Mouse (Mus musculus): Measurements from ENCODE around the gene Zfp827. TPM values are rescaled to one million over a fixed set of nuclear protein-coding genes. Genes with fewer than 3 reads are reported as not detected.

Gene Zfp827
- polyA plus RNA-seq, 1 experiment: 4.3 TPM

GRCm38 (mm10) chr8:79141592-79141991, 113.4 kb downstream of the Zfp827 start:
- no peak for DNase-seq (ENCODE audit: low read depth in 1 of 2, low spot score in 2 of 2)
- Histone ChIP-seq H3K27me3 (ENCODE audit: control insufficient read depth, insufficient read depth, low read length) (no peaks in the 10 kb centered on the region), H3K4me1 (ENCODE audit: control insufficient read depth, insufficient read depth, insufficient read length) (peaks cover 8% of the 10 kb centered on the region; the same call in 1 of the 2 replicates), H3K4me3 (ENCODE audit: extremely low read depth, insufficient read depth, insufficient read length) (no peak overlapping the region), H3K36me3 (ENCODE audit: control insufficient read depth, insufficient read depth, low read length) (no peaks in the 10 kb centered on the region; the same call in 1 of the 2 replicates), H3K27ac (ENCODE audit: insufficient read depth, low read length) (no peak overlapping the region)
- WGBS: 92% methylated on average over 11 of the region's 11 CpGs
- TF ChIP-seq POLR2A (IDR thresholded peaks at IDR 0.05; ENCODE audit: low read depth, low read length) (no peak), CTCF (IDR thresholded peaks at IDR 0.05; ENCODE audit: extremely low read depth, insufficient read depth, insufficient read length, insufficient replicate concordance) (no peak)

- Histone ChIP-seq H3K27ac (ENCODE audit: insufficient read depth, low read length) (no peak overlapping the region), H3K36me3 (ENCODE audit: control insufficient read depth, insufficient read depth, low read length) (no peaks in the 10 kb centered on the region), H3K4me3 (ENCODE audit: extremely low read depth, insufficient read depth, insufficient read length) (no peak overlapping the region), H3K27me3 (ENCODE audit: control insufficient read depth, insufficient read depth, low read length) (no peaks in the 10 kb centered on the region), H3K4me1 (ENCODE audit: control insufficient read depth, insufficient read depth, insufficient read length) (peaks cover 8% of the 10 kb centered on the region; the same call in 1 of the 2 replicates)
- DNase-seq (ENCODE audit: low read depth in 1 of 2, low spot score in 2 of 2): no peak
- TF ChIP-seq CTCF (IDR thresholded peaks at IDR 0.05; ENCODE audit: extremely low read depth, insufficient read depth, insufficient read length, insufficient replicate concordance) (no peak), POLR2A (IDR thresholded peaks at IDR 0.05; ENCODE audit: low read depth, low read length) (no peak)
- WGBS: 23% methylated on average over 3 of the region's 3 CpGs
These were observed 115.5 kb downstream of the Zfp827 start for GRCm38 (mm10) chr8:79143729-79144128.

GRCm38 (mm10) chr8:79145210-79145609, 117.0 kb downstream of the Zfp827 start:
- Histone ChIP-seq H3K36me3 (ENCODE audit: control insufficient read depth, insufficient read depth, low read length) (no peaks in the 10 kb centered on the region), H3K4me3 (ENCODE audit: extremely low read depth, insufficient read depth, insufficient read length) (no peak overlapping the region), H3K27me3 (ENCODE audit: control insufficient read depth, insufficient read depth, low read length) (no peaks in the 10 kb centered on the region), H3K27ac (ENCODE audit: insufficient read depth, low read length) (no peak overlapping the region), H3K4me1 (ENCODE audit: control insufficient read depth, insufficient read depth, insufficient read length) (peaks cover 8% of the 10 kb centered on the region; the same call in 1 of the 2 replicates)
- WGBS: 81% methylated on average over 8 of the region's 8 CpGs
- no peak for TF ChIP-seq POLR2A (IDR thresholded peaks at IDR 0.05; ENCODE audit: low read depth, low read length)
- TF ChIP-seq CTCF (IDR thresholded peaks at IDR 0.05; ENCODE audit: extremely low read depth, insufficient read depth, insufficient read length, insufficient replicate concordance): no peak
- DNase-seq (ENCODE audit: low read depth in 1 of 2, low spot score in 2 of 2): no peak

GRCm38 (mm10) chr8:79145626-79146025, 117.4 kb downstream of the Zfp827 start:
- TF ChIP-seq CTCF (IDR thresholded peaks at IDR 0.05; ENCODE audit: extremely low read depth, insufficient read depth, insufficient read length, insufficient replicate concordance) (no peak), POLR2A (IDR thresholded peaks at IDR 0.05; ENCODE audit: low read depth, low read length) (no peak)
- no peaks in the 10 kb centered on the region for H3K36me3 ChIP-seq (ENCODE audit: control insufficient read depth, insufficient read depth, low read length)
- WGBS: 92% methylated on average over 10 of the region's 10 CpGs
- no peak for DNase-seq (ENCODE audit: low read depth in 1 of 2, low spot score in 2 of 2)
- no peak overlapping the region for H3K27ac ChIP-seq (ENCODE audit: insufficient read depth, low read length)
- no peaks in the 10 kb centered on the region for H3K27me3 ChIP-seq (ENCODE audit: control insufficient read depth, insufficient read depth, low read length)
- H3K4me3 ChIP-seq (ENCODE audit: extremely low read depth, insufficient read depth, insufficient read length): no peak overlapping the region
- H3K4me1 ChIP-seq (ENCODE audit: control insufficient read depth, insufficient read depth, insufficient read length): peaks cover 8% of the 10 kb centered on the region; the same call in 1 of the 2 replicates

GRCm38 (mm10) chr8:79148799-79149198, 120.6 kb downstream of the Zfp827 start:
- no peak for TF ChIP-seq POLR2A (IDR thresholded peaks at IDR 0.05; ENCODE audit: low read depth, low read length)
- TF ChIP-seq CTCF (IDR thresholded peaks at IDR 0.05; ENCODE audit: extremely low read depth, insufficient read depth, insufficient read length, insufficient replicate concordance): no peak
- 92% methylated on average over 10 of the region's 10 CpGs for WGBS
- H3K4me3 ChIP-seq (ENCODE audit: extremely low read depth, insufficient read depth, insufficient read length): no peak overlapping the region
- no peaks in the 10 kb centered on the region for H3K36me3 ChIP-seq (ENCODE audit: control insufficient read depth, insufficient read depth, low read length)
- H3K27ac ChIP-seq (ENCODE audit: insufficient read depth, low read length): no peak overlapping the region
- no peaks in the 10 kb centered on the region for H3K27me3 ChIP-seq (ENCODE audit: control insufficient read depth, insufficient read depth, low read length)
- peaks cover 7% of the 10 kb centered on the region; the same call in 1 of the 2 replicates for H3K4me1 ChIP-seq (ENCODE audit: control insufficient read depth, insufficient read depth, insufficient read length)
- DNase-seq (ENCODE audit: low read depth in 1 of 2, low spot score in 2 of 2): no peak

- no peaks in the 10 kb centered on the region for H3K36me3 ChIP-seq (ENCODE audit: control insufficient read depth, insufficient read depth, low read length)
- TF ChIP-seq CTCF (IDR thresholded peaks at IDR 0.05; ENCODE audit: extremely low read depth, insufficient read depth, insufficient read length, insufficient replicate concordance) (no peak), POLR2A (IDR thresholded peaks at IDR 0.05; ENCODE audit: low read depth, low read length) (no peak)
- 94% methylated on average over 10 of the region's 10 CpGs for WGBS
These were observed 121.6 kb downstream of the Zfp827 start for GRCm38 (mm10) chr8:79149880-79150279.

GRCm38 (mm10) chr8:79150544-79151192, 122.4 kb downstream of the Zfp827 start:
- Histone ChIP-seq H3K27ac (ENCODE audit: insufficient read depth, low read length) (no peak overlapping the region), H3K4me3 (ENCODE audit: extremely low read depth, insufficient read depth, insufficient read length) (no peak overlapping the region), H3K4me1 (ENCODE audit: control insufficient read depth, insufficient read depth, insufficient read length) (no peaks in the 10 kb centered on the region), H3K27me3 (ENCODE audit: control insufficient read depth, insufficient read depth, low read length) (no peaks in the 10 kb centered on the region), H3K36me3 (ENCODE audit: control insufficient read depth, insufficient read depth, low read length) (no peaks in the 10 kb centered on the region)
- no peak for TF ChIP-seq POLR2A (IDR thresholded peaks at IDR 0.05; ENCODE audit: low read depth, low read length)
- TF ChIP-seq CTCF (IDR thresholded peaks at IDR 0.05; ENCODE audit: extremely low read depth, insufficient read depth, insufficient read length, insufficient replicate concordance): no peak
- 82% methylated on average over 11 of the region's 11 CpGs for WGBS
- DNase-seq (ENCODE audit: low read depth in 1 of 2, low spot score in 2 of 2): no peak

More at GRCm38 (mm10) chr8:79149880-79150279, 121.6 kb downstream of the Zfp827 start:
- Histone ChIP-seq H3K27me3 (ENCODE audit: control insufficient read depth, insufficient read depth, low read length) (no peaks in the 10 kb centered on the region), H3K4me1 (ENCODE audit: control insufficient read depth, insufficient read depth, insufficient read length) (no peaks in the 10 kb centered on the region), H3K4me3 (ENCODE audit: extremely low read depth, insufficient read depth, insufficient read length) (no peak overlapping the region), H3K27ac (ENCODE audit: insufficient read depth, low read length) (no peak overlapping the region)
- DNase-seq (ENCODE audit: low read depth in 1 of 2, low spot score in 2 of 2): no peak
